Mouse (Mus musculus) liver, postnatal 0 days (tissue): Measurements from ENCODE around the gene Ltbp2.

Experiments
- CTCF ChIP-seq: sonication (generic); IDR thresholded peaks from 2 replicates; pipeline ENCODE4 v1.5.1; 2016; ENCODE audit warnings: antibody characterized with exemption, low read depth
- EP300 ChIP-seq: IDR thresholded peaks from 2 replicates; pipeline ENCODE4 v1.6.1; 2016; ENCODE audit warnings: antibody characterized with exemption, low read depth, mild to moderate bottlenecking

DNA sequence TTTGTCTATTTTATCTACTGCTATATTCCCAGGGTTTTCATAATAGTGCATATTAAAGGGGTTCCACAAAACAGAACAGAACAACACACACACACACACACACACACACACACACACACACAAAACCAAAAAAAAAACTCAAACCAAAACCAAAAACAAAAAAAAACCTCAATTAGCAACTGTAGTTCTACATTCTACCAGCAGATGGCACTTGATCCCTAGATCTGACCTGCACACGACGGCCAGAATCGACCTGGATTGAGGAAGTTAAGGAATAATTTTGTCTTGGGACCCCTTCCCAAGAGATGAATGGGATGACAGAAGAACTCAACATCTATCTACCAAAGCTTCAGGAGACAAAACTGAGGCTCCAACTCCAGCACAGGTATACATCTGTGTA lies 2.9 kb downstream of the Ltbp2 start:
- TF ChIP-seq CTCF (peak; percentile 86), EP300 (no peak)
